Mouse (Mus musculus): ENCODE results near the gene Agfg2. TPM values are rescaled to one million over a fixed set of nuclear protein-coding genes. Genes with fewer than 3 reads are reported as not detected.
A peak's percentile ranks its signal among the peaks of the same experiment; 100 is the strongest.
"Not testable (repeated sequence)": the region's sequence is repeated elsewhere in the genome, so short reads cannot be mapped to it uniquely, and the experiment has no call there.

The Agfg2 gene
- total RNA-seq, 2 experiments from 2014 or later, result 11.6 to 18.3 TPM

DNA sequence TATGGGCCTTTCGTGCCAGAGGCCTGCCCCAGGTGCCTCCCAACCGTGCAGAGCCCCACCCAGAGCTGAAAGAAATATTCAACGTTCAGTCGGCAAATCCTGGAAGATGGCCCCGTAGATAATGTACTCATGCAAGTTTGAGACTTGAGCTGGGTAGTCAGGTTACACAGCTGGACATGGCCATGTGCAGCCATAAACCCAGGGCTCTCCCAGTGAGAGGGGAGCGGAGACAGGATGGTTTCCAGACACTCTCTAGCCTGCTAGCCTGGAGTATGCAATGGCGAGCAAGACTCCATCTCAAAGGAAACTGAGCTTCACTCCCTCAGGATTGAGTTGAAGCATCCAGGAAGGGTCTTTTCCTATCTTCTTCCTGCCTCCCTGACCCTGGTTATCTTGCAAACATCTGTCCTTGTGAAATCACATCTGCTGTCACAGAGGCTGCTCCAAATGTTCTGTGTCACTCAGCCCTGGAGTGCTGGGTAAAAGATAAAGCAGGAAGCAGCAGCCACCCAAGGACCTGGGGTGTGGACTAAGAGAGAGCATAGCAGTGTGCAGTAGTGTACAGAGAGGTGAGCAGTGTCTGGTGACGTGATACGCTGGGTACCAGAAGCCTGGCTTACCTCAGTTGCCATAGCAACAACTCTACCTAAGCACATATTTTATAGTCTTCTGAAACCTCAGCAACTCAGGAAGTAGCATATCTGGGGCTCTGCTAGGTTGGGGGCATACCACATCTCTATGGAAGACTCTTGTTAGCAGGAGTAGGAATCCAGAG, 36.5 kb downstream of the Agfg2 start:
- DNase-seq, result no peak
- intact Hi-C loops (cut with DNase I), result no loop called here

DNA sequence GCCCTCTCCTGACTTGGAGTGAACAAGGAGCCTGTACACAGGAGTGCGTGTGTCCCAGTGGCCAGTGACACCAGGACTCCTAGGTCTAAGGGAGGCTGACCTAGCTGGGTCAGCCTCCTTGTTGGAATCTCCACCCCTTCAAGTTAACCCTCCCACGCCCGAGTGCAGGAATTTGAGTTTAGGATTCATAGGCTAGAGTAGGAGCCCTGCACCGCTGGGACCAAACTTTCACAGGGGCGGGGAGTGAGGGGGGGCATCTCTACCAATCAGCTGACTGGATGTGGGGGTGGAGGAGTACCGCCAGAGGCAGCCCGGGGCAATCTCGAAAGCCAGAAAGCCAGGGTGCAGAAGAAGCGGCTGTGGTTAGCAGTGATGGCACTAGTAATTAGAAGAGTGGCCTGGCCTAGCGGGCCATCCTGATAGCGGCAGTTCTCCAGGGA, 38.9 kb downstream of the Agfg2 start, which contains the start of gene Irs3:
Irs3 (minus strand) TSS at position 63 of the 440 bp plus-strand sequence.
- intact Hi-C loops (cut with DNase I), result no loop called here
- DNase-seq, result peak in 1 of 2 experiments; percentile 37

DNA sequence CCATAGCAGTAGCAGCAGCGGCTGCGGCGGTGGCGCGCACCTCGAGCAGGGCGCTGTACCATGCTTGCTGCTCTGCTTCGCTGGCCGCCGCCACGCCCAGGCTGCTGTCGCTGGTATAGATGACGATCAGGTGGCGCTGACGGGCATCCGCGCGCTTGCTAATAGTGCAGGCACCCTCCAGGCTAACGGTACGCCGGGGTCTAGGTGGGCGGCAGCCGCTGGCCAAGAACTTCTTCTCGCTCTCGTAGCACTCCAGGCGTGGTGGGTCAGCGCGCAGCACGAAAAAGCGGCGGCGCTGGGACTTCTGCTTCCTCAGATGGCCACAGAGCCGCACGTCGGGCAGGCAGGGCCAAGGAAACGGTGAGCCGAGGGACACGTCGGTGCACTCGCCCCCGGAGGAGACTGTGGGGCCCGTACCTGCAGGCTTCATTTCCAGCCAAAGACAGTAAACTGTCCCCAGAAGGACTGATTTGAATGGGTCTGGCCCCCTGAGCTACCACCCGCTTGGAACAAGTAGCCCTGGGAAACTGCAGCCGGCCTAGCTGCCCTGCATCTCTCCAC, 39.4 kb downstream of the Agfg2 start:
- intact Hi-C loops (cut with DNase I), result no loop called here
- DNase-seq, result no peak

DNA sequence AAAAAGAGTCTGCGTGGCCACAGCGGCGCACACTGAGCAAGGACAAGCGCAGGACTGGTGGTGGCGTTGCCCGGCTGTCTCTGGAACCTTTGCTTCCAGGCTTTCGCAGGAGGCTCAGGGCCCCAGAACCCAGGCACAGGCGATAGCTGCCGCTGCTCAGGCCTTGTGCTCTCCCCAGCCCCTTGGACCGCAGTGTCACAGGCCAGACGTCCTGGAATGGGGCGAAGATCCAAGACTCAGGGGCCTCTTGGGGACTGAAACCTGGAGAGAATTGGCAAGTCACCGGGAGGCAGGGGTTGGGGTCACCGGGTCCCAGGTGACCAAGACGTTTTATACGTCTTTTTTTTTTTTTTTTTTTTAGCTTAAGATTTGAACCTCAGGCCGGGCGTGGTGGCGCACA, 40.0 kb downstream of the Agfg2 start:
- intact Hi-C loops (cut with DNase I), result no loop called here
- no peak for DNase-seq

DNA sequence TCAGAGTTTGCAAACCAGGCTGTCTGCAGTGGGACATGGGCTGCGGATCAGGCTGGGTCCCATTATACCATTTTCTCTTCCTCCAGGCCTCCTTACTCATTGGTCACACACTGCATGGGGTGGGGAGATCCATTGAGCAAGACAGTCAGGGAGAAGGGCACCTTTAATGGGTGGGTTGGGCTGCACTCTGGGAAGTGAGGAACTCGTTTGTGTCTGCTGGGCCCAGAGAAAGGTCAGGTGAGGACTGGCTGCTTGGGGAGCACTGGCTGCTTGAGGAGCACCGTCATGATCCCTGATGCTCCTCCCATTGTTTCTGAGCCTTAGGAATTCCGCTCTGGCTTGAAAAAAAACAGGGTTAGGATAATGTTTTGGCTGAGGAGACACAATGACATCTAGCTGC, 41.6 kb downstream of the Agfg2 start:
- intact Hi-C loops (cut with DNase I), result no loop called here
- DNase-seq, result no peak

DNA sequence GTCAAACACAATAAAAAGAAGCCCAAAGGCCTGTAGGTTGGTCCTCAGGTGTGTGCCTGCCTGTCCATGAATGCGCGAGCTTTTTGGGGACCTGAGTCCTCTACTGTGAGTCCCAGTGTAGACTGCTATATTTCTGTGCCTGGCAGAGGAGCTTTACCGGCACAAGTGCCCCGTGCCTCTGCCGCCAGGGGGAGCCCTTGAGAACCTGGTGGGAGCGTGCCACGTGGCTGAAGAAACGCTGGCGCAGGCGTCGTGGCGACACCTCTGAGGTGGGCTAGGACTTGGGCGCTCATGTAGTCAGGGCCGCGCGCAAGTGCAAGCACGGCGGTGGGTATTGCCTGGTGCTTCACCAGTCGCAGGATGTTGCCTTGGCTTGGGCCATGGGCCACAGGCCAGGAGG, 43.5 kb downstream of the Agfg2 start, which contains the start of gene Sap25:
Sap25 (plus strand) TSS at position 281 of the 400 bp plus-strand sequence.
- DNase-seq, result peak in 1 of 2 experiments; percentile 44
- intact Hi-C loops (cut with DNase I), result no loop called here

DNA sequence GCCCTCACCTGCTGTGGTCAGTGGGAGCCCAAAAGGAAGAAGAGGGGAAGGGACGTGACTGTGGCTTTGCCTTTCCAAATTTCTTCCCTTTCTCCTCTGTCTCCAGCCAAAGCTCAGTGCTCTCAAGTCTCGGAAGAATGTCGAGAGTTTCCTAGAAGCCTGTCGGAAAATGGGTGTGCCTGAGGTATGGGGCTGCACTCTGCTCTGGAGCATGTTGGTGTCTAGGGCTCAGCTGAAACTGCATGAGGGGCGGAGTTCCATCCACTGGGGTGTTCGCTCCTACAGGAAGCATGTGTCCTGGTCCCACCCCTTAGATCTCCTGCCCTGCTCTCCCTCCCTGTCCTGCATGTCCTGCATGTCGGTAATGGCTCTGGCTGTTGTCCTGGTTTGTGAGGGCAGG, 45.1 kb downstream of the Agfg2 start:
- no peak for DNase-seq
- intact Hi-C loops (cut with DNase I), result no loop called here

DNA sequence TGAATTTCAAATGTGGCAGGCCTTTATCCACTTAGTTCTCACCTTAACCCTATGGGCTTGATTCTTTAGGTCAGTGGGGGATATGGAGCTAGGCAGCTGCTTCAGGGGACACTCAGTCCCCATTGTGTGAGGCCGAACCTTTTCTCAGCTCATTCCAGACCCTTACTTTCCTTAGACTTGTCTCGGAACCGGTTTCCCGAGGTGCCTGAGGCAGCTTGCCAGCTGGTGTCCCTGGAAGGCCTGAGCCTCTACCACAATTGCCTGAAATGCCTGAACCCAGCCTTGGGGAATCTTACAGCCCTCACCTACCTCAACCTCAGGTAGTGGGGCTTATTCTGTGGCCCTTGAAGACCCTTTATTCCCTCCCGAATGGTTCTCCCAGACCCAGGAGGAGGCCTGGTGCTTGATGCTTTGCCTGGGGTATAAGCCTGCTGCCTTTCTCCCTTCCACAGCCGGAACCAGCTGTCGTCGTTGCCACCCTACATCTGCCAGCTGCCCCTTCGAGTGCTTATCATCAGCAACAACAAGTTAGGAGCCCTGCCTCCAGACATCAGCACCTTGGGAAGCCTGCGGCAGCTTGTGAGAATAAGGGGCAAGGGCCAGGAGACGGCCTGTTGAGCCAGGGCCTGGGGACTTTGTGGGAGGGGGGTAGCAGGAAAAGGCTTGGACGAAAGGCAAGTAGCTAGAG, 51.0 kb downstream of the Agfg2 start:
- intact Hi-C loops (cut with DNase I), result no loop called here
- no peak for DNase-seq

DNA sequence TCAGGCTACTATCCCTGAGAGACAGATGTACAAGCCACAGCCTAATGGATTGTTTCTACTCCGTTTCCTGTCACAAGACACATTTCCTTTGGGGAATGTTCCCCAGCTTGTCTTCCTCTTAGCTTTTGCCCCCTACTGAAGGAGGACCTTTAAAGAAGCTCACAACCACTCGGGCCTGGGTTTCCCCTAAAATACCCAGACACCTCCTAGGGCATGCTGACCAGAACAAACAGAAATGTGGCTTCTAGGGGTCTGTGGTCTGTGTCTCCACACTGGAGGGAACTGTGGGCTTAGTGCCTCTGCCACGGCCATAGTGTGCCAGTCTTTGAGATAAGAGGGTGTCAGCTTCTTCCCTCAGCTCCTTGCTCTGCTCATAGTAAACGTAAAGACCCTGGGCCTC, 52.9 kb downstream of the Agfg2 start:
- intact Hi-C loops (cut with DNase I), result no loop called here
- DNase-seq, result no peak

DNA sequence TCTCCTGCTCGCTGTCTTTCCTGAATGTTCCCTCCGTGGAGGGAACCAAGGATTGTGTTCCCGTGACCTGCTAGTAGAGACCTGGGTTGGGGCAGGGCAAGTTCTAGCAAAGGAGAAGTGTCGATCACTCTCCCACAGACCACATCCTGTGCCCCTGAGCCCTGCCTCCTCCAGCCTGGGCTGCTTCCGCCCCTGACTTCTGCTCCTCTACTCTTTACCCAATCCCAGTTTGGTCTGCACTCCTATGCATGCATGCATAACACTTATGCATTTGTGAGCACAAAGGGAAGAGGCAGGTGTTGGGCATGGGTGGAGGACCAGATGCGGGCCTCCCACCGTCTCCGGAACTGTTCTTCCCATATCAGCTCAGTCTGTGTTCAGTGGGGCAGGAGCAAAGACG, 53.4 kb downstream of the Agfg2 start:
- intact Hi-C loops (cut with DNase I), result no loop called here
- peak; percentile 42 to 58 for DNase-seq

DNA sequence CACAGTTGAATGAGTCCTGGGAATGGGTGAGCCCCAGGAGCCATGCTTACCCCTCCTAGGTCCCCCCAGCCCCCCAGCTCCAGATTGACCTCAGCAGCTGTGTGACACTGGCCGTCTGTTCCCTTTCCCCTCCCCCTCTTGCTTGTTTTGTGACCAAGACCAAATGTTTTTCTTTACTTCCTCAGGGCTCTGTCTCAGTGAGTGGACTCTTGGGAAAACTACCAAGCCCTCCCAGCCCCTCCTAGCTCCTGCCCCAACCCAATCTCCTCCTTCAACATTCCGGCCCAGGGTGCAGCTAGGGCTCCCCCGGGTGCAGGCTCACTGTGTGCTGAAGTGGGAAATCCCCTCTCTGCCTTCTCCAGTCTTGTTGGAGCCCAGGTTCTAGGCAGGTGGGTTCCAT, 53.9 kb downstream of the Agfg2 start:
- intact Hi-C loops (cut with DNase I), result no loop called here
- DNase-seq, result peak; percentile 40 to 53

DNA sequence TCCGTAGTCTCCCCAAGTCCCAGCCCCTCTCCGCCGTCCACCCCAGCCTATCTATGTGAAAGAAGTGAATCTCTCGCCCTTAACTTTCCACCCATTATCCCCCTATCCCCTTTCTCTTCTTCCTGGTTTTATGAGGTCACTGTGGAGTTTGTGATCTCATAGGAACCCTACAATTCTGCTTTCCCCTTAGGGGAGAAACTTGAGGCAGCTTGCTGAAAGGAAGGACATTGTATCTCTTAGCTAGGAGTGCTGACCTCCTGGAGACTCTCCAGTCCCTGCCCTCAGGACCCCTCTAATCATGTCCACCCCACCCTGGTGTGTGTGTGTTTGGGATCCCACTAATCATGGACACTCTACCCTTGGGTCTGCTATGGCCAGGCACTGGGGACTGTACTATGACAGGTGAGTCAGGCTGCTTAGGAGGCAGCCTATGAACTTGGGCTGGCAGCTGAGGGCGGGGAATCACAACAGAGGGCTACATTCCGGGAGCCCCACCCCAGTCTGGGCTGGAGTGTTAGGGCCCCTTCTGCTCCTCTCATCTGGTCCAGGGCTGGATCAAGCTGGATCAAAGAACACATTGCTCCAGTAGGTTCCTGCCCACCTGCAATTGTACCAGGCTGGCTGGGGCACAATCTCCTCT, 54.5 kb downstream of the Agfg2 start:
- intact Hi-C loops (cut with DNase I), result loop anchor here (5.0 kb wide), 1 partner anchor 43 kb away; no protein-coding TSS in a partner anchor
- DNase-seq, result no peak

DNA sequence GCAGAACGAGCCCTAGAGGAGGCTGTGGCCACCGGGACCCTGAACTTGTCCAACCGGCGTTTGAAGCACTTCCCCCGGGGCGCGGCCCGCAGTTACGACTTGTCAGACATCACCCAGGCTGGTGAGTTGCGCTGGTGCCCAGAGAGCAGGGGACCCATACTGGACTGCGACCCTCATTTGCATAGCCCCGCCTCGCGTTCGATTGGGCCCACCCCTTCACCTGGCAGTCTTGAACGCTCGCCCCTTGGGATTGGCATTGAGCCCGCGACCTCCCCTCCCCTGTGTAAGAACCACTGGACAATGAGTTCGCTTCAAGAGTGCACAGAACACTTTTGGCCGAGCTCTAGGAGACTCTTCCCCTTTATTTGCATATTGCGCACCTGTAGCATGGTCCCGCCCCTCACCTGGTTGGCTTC, 55.2 kb downstream of the Agfg2 start:
- no peak for DNase-seq
- intact Hi-C loops (cut with DNase I), result loop anchor here (5.0 kb wide), 1 partner anchor 42 kb away; no protein-coding TSS in a partner anchor

DNA sequence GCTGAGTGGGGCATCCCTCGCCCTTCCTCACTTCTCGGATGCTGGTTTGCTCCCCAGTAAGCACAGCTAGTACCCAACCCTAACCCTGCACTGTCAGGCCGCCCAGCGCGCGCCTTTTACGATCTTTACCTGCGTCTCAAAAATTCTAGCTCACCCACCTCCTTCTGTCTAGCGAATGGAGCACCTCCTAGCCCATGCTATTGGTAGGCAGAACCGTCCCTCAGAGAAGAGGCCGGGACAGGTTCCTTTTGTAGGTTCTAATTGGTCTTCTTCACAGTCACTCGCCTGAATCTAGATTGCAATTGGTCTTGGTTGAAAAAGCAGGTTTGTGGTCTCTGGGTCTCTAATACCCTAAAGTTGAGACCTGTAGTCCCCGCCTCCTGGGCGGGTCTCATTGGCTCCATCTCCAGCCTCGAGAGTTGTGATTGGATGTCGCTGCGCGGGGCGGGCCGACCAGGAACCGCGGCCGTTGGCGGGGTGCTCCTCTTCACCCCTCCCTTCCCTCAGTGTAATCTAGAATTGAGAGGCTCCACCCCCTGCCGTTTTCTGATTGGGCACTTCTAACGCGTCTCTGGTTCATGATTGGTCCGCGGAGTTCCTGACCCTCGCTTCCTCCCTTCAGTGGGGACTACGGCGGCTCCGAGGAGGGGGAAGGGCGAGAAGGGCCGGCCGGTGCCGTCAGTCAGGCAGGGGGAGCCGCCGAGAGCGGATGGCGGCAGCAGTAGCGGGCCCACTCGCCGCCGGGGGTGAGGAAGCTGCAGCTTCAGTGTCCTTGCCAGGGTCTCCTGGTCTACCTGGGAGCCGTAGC, 55.8 kb downstream of the Agfg2 start, which contains the start of the genes Fbxo24, Lrch4 and Gm20605:
Fbxo24 (minus strand) TSS at position 505 of the 808 bp plus-strand sequence.
Lrch4 (plus strand) TSS at position 624 of the 808 bp plus-strand sequence.
Gm20605 (plus strand) TSS at position 678 of the 808 bp plus-strand sequence.
- peak; percentile 96 for DNase-seq
- intact Hi-C loops (cut with DNase I), result loop anchor here (5.0 kb wide), 1 partner anchor 41 kb away; no protein-coding TSS in a partner anchor

DNA sequence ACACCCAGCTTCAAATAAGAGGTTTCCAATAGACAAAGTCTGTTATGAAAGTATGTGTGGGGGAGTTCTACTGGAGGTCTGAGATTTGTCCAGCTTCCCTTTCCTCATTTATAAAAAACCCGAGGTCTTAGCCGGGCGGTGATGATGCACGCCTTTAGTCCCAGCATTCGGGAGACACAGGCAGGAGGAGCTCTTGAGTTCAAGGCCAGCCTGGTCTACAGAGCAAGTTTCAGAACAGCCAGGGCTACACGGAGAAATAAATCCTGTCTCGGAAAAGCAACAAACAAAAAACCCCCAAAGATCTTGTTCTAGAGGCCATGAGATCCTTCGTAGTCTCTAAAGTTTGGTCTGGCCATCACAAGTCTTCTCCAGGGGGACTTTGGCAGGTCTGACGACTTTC, 56.5 kb downstream of the Agfg2 start:
- DNase-seq, result no peak
- intact Hi-C loops (cut with DNase I), result loop anchor here (1.0 to 5.0 kb wide), 2 partner anchors 27 to 41 kb away; partner anchors contain the start of gene Mospd3

DNA sequence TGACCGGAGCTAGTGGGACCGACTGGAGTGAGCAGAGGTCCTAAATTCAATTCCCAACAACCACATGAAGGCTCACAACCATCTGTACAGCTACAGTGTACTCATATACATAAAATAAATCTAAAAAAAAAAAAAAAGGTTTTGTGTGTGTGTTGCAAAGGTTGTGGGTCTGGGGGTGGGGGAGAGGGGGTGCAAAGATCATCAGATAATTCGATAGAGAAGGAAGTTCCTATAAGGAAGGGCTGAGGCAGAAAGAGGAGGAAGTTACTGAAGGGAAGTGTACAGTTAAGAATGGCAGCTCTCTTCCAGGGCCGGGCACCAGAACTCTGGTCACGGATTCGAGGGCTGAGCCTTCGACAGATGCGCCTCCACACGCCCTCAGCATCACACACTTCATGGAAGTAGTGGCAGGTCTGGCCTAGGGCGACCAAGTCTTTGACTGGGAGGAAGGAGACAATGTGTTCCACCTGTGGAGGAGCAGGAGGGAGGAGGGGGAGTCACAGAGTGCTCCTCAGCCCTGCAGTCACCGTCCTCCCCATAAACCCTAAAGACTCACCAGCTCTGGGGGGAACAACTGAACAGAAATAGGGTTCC, 60.5 kb downstream of the Agfg2 start:
- DNase-seq, result no peak
- intact Hi-C loops (cut with DNase I), result no loop called here

DNA sequence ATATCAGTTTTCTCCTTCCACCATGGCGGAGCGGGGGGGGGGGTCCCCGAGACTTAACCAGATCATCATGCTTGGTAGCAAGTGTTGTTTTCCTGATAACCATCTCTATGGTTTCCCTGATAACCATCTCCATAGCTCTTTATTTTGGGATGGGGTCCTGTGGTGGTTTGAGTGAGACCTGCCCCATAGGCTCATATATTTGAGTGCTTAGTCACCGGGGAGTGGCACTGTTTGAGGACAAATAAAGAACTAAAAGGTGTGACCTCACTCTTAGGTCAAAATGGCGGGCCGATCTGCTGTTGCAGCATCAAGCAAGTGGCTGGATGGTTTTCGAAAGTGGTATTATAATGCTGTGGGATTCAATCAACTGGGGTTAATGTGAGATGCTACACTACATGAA, 69.2 kb downstream of the Agfg2 start:
- DNase-seq, result no peak
- intact Hi-C loops (cut with DNase I), result no loop called here

DNA sequence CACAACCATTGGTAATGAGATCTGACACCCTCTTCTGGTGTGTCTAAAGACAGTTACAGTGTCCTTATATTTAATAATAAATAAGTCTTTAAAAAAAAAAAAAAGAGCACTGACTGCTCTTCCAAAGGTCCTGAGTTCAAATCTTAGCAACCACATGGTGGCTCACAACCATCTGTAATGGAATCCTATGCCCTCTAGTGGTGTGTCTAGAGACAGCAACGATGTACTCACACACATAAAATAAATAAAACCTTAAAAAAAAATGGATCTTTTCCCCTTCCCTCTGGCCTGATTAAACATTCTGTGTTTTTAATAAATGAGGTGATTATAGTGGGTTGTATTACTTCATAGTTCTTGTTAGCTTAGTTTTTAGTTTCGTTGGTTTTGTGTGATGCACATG, 69.6 kb downstream of the Agfg2 start:
- DNase-seq; intact Hi-C loops (cut with DNase I): not testable (repeated sequence)

DNA sequence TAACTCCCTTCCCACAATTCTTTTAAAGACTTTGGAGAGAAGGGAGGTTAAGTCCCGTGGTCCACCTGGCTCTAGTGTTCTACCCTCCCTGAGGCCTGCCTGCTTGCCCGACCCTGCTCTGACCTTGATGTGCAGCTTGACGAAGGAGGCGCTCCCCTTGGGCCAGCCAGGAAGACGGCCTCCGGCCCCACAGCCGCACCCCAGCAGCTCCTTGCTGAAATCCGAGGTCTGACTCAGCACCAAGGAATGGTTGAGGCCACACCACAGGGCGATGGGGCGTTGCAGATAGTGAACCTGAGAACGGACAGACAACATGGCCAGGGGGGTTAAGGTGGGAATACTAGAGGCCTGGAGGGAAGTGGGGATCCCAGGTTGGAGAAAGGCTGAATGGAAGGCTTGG, 71.0 kb downstream of the Agfg2 start, which contains the start of gene Pcolce:
Pcolce (minus strand) TSS at position 235 of the 400 bp plus-strand sequence.
- intact Hi-C loops (cut with DNase I), result no loop called here
- DNase-seq, result peak in 1 of 2 experiments; percentile 27

Measured in heart, postnatal 36 days (tissue).